13 mouse cellular contexts compared by ENCODE assay signal in genomic region chr19:22960450-22961265, GRCm38 (mm10).
DNase-seq lines count a peak whose midpoint lies in the region; ATAC-seq and TF ChIP-seq lines count a peak whose summit lies in the region.
"Had no signal": no experiment of that assay in that cellular context is flagged by ENCODE, and none has a peak within 500 bp of the region (broad histone marks: within the 10 kb centered on the region; RNA-seq: fewer than 3 reads in every experiment).

No protein-coding gene starts in this region.

- no peak overlapping the region for H3K4me3 ChIP-seq in forebrain, embryonic 10.5 days
- no peak overlapping the region for H3K4me3 ChIP-seq in forebrain, embryonic 11.5 days (ENCODE audit: low read depth, low read length)
- no peak overlapping the region for H3K4me3 ChIP-seq in layer of hippocampus, adult 2 months
- no peak overlapping the region for H3K4me3 ChIP-seq in embryonic facial prominence, embryonic 15.5 days (replicated peaks)
- no peak overlapping the region for H3K4me3 ChIP-seq in midbrain, embryonic 12.5 days
- H3K4me3 ChIP-seq: heart, adult 2 months; liver, embryonic 13.5 days had no signal

- 79% methylated on average over 14 of the region's 14 CpGs for WGBS in forebrain, embryonic 10.5 days
- WGBS in forebrain, embryonic 11.5 days, result 79% methylated on average over 14 of the region's 14 CpGs
- 74% methylated on average over 14 of the region's 14 CpGs for WGBS in embryonic facial prominence, embryonic 15.5 days
- 75% methylated on average over 14 of the region's 14 CpGs for whole genome bisulfite sequencing in midbrain, embryonic 12.5 days

- H3K27me3 ChIP-seq in forebrain, embryonic 10.5 days (ENCODE audit: poor library complexity, severe bottlenecking), result no peaks in the 10 kb centered on the region
- no peaks in the 10 kb centered on the region for H3K27me3 ChIP-seq in forebrain, embryonic 11.5 days (ENCODE audit: control insufficient read depth, insufficient read depth, low read length)
- no peaks in the 10 kb centered on the region for H3K27me3 ChIP-seq in embryonic facial prominence, embryonic 15.5 days
- H3K27me3 ChIP-seq in midbrain, embryonic 12.5 days, result peaks cover 11% of the 10 kb centered on the region; the same call in 1 of the 2 replicates
- H3K27me3 ChIP-seq: liver, embryonic 13.5 days had no signal

- H3K9me3 ChIP-seq in forebrain, embryonic 10.5 days, result no peaks in the 10 kb centered on the region
- H3K9me3 ChIP-seq in forebrain, embryonic 11.5 days (ENCODE audit: control insufficient read depth, low read length), result no peaks in the 10 kb centered on the region
- H3K9me3 ChIP-seq in embryonic facial prominence, embryonic 15.5 days (replicated peaks), result no peaks in the 10 kb centered on the region
- H3K9me3 ChIP-seq in midbrain, embryonic 12.5 days, result no peaks in the 10 kb centered on the region
- H3K9me3 ChIP-seq: liver, embryonic 13.5 days had no signal

- no peak for ATAC-seq in forebrain, embryonic 11.5 days (replicated peaks; ENCODE audit: low FRiP score)
- ATAC-seq in embryonic facial prominence, embryonic 15.5 days (ENCODE audit: insufficient number of reproducible peaks, low FRiP score, low TSS enrichment, low read depth), result peak; percentile 19; the same call in 1 of the 2 replicates
- no peak for ATAC-seq in midbrain, embryonic 12.5 days (ENCODE audit: low FRiP score, low read depth)
- no peak for ATAC-seq in erythroblast, adult 5-6 weeks (replicated peaks; ENCODE audit: low FRiP score, poor library complexity, severe bottlenecking)

- H3K27ac ChIP-seq in forebrain, embryonic 10.5 days, result 0 out of 2 replicates have a peak overlapping the region, but pooled peaks have one; percentile 2
- H3K27ac ChIP-seq in forebrain, embryonic 11.5 days (ENCODE audit: low read depth, low read length), result no peak overlapping the region
- peak overlapping the region; percentile 79 for H3K27ac ChIP-seq in layer of hippocampus, adult 2 months
- no peak overlapping the region for H3K27ac ChIP-seq in embryonic facial prominence, embryonic 15.5 days (replicated peaks)
- no peak overlapping the region for H3K27ac ChIP-seq in midbrain, embryonic 12.5 days (replicated peaks)
- H3K27ac ChIP-seq: heart, adult 2 months; liver, embryonic 13.5 days had no signal

- H3K4me2 ChIP-seq in forebrain, embryonic 11.5 days (ENCODE audit: low read depth, low read length, severe bottlenecking), result no peak overlapping the region
- H3K4me2 ChIP-seq in embryonic facial prominence, embryonic 15.5 days (replicated peaks), result no peak overlapping the region
- H3K4me2 ChIP-seq in midbrain, embryonic 12.5 days (replicated peaks), result peak overlapping the region; percentile 28; the same call in 1 of the 2 replicates
- H3K4me2 ChIP-seq: liver, embryonic 13.5 days had no signal

- TF ChIP-seq CTCF in layer of hippocampus, adult 2 months (conservative IDR thresholded peaks at IDR 0.05), result peak; percentile 44

- no peak for DNase-seq in forebrain, embryonic 10.5 days (ENCODE audit: extremely low spot score, low spot score)
- no peak for DNase-seq in forebrain, embryonic 11.5 days (ENCODE audit: low spot score)
- no peak for DNase-seq in layer of hippocampus, adult 2 months (ENCODE audit: low spot score in 2 of 2)
- no peak for DNase-seq in layer of hippocampus, adult 18-20 months (ENCODE audit: low spot score in 2 of 2)
- no peak for DNase-seq in spleen, adult 12 weeks (ENCODE audit: low spot score)
- DNase-seq: adrenal gland, postnatal 36 days; cerebellum, postnatal 36 days; heart, adult 2 months; kidney, adult 9 months; liver, embryonic 13.5 days had no signal

- peaks cover 24% of the 10 kb centered on the region for H3K4me1 ChIP-seq in forebrain, embryonic 10.5 days
- H3K4me1 ChIP-seq in forebrain, embryonic 11.5 days (replicated peaks; ENCODE audit: control insufficient read depth, insufficient read depth, low read length), result peaks cover 2% of the 10 kb centered on the region; the same call in 1 of the 2 replicates
- no peaks in the 10 kb centered on the region for H3K4me1 ChIP-seq in embryonic facial prominence, embryonic 15.5 days
- H3K4me1 ChIP-seq in midbrain, embryonic 12.5 days, result peaks cover 14% of the 10 kb centered on the region
- H3K4me1 ChIP-seq: liver, embryonic 13.5 days had no signal

- no peak overlapping the region for H3K9ac ChIP-seq in forebrain, embryonic 11.5 days (ENCODE audit: low read length)
- H3K9ac ChIP-seq in embryonic facial prominence, embryonic 15.5 days, result no peak overlapping the region
- H3K9ac ChIP-seq in midbrain, embryonic 12.5 days (replicated peaks), result no peak overlapping the region
- H3K9ac ChIP-seq: liver, embryonic 13.5 days had no signal

- no peaks in the 10 kb centered on the region for H3K36me3 ChIP-seq in forebrain, embryonic 10.5 days (replicated peaks)
- H3K36me3 ChIP-seq in forebrain, embryonic 11.5 days (ENCODE audit: control insufficient read depth, insufficient read depth, low read length), result no peaks in the 10 kb centered on the region
- no peaks in the 10 kb centered on the region for H3K36me3 ChIP-seq in embryonic facial prominence, embryonic 15.5 days
- H3K36me3 ChIP-seq in midbrain, embryonic 12.5 days, result no peaks in the 10 kb centered on the region
- H3K36me3 ChIP-seq: liver, embryonic 13.5 days had no signal

Comparison
In these comparisons a context has a peak if more than half of its experiments do, and no peak if none do; other contexts are left out.
1. H3K27ac ChIP-seq: peak in forebrain, embryonic 10.5 days (single experiment) and layer of hippocampus, adult 2 months (single experiment); none in forebrain, embryonic 11.5 days (single experiment), embryonic facial prominence, embryonic 15.5 days (single experiment) and midbrain, embryonic 12.5 days (single experiment).